Mouse (Mus musculus) left cerebral cortex, adult 18-20 months (tissue): ENCODE data around the gene Plagl1. TPM values are rescaled to one million over a fixed set of nuclear protein-coding genes. Genes with fewer than 3 reads are reported as not detected.

Experiments used
- DNase-seq, 2 experiments: peaks; one replicate each; pipeline ENCODE4 v3.0.0; 2021 to 2022; ENCODE audit warnings: low spot score in 2 of 2, mixed read lengths in 1 of 2
- total RNA-seq, 2 experiments: library from RNA; stranded (reverse); gene quantifications; 2 replicates each; pipeline ENCODE4 v1.2.3; 2021

The Plagl1 gene
- total RNA-seq, 2 experiments from 2014 or later: 12.8 to 16.4 TPM

DNA sequence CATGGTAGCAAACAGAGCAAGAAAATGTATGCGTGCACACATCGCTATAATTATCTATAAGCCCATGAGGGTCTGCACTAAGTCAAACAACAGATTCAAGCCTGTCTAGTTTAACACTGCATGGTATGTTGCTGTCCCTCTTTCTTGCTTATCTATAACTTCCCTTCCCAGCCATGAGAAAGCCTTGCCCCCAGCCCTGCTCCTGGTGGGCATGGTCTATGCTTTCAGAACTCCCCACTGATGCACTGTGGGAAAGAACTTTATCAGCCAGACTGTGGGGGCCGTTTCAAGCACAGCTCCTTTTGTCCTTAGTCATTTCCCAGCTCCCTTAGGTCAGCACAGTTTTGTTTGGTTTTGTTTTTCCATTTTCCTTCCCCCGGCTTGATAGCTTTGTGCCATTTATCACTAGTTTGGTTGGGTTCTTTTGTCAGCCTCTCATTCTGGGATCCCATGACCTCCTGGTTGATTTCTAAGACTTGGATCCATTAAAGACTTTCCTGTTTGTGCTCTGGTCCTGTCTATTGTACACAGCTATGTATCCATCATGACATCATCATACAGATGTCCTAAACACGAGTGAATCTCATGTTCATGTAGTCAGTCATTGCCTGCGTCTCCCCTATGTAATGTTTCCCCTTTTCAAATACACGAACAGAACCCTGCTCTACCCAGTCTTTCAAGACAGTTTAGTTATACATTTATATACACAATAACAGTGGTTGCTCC is 16.7 kb downstream of the Plagl1 start:
- DNase-seq: no peak

DNA sequence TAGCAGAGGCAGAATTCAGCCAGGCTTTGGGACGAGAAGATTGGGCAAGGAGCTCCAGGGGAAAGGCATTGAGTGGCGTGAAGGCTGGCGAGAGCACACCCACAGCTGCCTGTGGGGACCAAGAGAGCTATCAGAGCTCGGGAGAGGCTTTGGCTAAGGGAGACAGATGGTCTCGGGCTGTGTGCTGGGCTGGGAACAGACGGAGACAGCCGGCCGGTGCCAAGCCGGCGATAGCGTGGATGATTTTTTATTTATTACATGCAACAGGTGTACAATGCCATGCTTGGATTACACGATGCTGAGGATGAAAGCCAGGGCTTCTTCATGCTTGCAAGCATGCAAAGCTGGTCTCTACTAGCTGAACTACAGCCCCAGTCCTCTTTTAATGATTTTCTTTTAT is 22.2 kb downstream of the Plagl1 start:
- no peak for DNase-seq

DNA sequence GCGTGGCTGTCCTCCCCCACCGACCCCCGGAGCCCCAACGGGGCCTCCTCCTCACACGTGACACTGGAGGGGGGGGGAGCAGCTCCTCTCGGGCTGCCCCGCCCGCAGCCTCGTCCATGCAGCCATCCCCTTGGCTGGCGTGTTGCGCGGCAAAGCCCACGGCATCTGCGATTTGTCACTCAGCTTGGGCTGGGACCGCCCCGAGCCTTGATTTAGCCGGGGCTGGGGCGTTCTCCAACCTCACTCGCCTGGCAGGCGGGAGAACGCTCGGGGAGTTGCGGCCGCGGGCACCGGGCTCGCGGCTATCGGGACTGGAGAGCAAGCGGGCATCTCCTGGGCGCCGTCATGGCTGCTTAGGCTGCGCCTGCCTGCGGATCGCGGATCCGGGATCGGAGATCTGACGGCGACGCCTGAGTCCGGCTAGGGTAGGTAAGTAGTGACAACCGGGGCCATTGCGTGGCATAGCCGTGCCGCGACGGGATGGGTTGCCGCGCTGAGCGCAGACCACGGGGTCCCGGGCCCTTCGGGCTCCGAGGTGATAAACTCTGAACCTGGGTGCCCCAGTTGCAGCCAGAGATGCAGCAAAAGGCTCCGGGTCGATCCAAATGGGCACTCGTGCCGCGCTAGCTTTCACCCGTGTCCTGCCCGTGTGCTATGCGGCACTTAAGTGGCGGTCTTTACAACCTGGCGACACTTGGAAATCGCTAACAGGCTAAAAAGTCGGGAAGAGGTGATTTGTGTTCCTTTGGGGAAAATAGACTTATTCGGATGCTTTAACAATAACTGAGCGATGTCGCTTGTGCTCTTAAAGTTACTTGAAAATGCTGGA is 30.5 kb downstream of the Plagl1 start:
- DNase-seq: peak; percentile 65 to 75

- DNase-seq: no peak
Measured at GRCm38 (mm10) chr10:13092996-13093395, 32.7 kb downstream of the Plagl1 start.

DNA sequence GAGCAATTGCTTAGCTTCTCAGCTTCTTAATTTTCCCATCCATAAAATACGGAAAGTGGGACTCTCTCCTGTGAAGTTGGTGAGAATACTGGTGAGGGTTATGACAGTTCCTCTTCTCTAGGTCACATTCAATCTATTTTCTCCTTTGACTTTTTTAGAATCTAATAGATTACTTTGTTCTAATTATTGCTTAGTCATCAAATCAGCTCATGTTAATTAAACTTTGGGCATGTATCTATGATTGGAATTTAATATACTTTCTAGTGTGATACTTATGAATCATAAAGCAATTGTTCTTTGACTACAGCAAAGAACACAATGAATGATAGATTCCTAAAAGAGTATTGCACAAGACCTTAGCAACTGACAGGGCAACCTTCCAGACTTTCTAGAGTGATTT is 38.6 kb downstream of the Plagl1 start:
- DNase-seq: no peak

- DNase-seq: no peak
Measured at GRCm38 (mm10) chr10:13100061-13100648, 39.9 kb downstream of the Plagl1 start.

DNA sequence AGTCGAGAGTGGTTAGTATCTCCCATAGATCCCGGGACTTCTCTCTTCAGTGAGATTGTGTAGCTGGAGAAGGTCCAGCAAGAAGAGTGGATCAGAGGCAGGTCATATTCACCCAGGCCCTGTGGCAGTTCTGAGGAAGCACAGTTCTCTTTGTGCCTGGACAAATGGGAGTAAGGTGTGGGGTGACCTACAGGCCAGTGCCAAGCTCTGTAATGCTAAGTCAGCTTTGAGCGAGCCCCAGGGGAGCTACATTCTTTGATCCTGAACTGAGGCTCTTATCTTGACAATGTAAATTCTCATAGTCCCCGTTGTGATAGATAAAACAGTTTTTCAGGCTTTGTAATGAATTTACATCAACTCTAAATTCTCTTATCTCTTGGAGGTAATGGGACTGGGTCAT is 42.1 kb downstream of the Plagl1 start:
- DNase-seq: no peak

- DNase-seq: no peak
Measured at GRCm38 (mm10) chr10:13103838-13104237, 43.5 kb downstream of the Plagl1 start.

- no peak for DNase-seq
Measured at GRCm38 (mm10) chr10:13106909-13107624, 46.8 kb downstream of the Plagl1 start.

DNA sequence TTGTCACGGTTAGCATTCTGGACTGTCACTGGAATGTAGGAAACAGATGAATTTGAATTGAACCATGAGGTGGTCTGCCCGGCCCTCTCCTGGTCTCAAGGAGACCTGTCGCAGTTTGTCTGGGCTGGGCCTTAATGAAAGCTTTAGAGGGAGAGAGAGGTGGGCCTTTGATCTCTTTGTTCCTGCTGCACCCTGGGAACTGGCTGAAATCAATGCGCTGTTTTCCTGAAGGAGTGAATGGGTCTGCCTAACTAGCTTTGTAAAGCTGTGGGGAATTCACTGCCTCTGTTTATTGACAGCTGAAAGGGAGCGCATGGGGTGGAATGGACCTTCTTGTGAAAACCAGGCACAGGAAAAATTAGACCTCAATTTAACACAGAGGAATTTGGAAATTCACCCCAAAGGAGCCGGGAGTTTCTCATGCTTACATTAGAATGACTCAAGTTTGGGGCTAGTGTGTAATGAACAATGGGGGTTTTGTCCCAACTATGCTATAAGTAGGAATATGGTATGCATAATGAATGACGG is 47.8 kb downstream of the Plagl1 start:
- DNase-seq: no peak

DNA sequence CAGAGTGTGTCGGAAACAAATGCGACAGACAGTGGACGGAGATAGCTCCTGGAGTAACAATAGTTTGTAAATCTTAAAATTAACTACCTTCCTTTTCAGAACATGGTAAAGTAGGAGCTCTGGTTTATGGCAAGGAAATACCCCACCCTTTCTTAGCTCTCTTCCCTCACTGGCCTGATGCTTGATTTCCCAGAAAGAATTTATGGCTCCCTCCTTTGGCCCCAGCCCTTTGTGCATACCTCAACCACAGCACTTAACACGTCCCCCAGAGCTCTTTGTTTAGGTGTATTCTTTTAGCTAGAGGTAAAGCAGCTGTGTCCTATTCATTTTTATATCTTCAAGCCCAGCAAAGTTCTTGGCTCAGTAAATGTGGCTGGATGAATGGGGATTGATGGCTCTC is 48.5 kb downstream of the Plagl1 start:
- no peak for DNase-seq

DNA sequence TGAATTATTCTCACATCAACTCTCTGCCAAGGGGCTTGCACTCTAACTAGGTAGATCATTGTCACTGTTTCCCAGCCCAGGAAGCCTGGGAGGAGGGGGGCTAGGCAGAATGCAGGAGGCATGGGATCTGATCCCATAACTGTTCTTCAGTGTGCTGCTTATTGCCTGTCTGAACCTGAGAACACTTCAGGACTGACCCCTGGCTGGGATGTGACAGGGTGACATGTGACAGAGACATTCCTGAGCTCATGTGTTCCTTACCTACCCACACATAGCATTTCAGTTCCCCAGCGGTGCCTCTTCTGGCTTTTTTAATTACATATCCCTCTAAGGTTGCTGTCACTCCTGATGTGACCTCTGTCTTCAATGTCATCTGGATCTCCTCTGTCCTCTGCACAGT is 49.5 kb downstream of the Plagl1 start:
- DNase-seq: no peak

DNA sequence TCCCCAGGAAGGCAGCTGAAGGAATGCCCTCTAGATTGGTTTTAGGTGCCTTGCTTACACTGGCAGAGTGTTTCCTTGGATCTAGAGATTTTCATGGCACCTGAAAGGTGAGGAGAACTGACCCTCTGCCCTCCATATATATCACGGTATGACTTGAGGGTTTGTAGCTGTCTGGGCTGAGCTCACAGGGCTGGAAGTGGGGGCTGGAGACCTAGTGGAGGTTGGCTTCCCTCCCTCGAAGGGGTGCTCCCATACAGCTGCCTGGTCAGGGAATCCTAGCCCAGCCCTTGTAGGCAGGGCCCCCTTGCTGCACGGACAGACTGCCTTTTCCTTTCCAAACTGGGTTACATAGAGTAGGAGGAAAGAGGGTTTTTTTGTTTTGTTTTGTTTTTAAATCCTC is 52.5 kb downstream of the Plagl1 start:
- DNase-seq: no peak

- no peak for DNase-seq
Measured at GRCm38 (mm10) chr10:13113641-13114040, 53.3 kb downstream of the Plagl1 start.

DNA sequence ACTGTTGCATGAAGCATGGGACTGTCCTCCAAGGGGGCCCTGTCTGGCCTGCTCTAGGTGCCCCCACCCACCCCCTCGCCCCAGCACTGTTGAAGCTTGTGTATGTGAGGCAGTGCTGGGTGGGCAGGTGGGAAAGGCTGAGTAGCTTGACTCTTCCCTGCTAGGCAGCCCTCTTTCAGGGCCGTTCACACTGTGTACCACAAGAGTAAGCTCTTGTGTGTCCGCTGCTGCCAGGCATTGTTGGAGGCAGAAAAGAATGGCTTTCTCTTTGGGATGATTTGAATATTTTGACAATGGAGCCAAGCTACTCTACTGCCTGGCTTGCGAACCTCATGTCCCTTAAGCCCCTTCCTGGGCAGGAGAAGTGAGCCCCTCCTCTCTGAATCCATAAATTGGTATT is 54.7 kb downstream of the Plagl1 start:
- DNase-seq: no peak

GRCm38 (mm10) chr10:13116706-13117665 is 56.7 kb downstream of the Plagl1 start:
- DNase-seq: no peak

- DNase-seq: no peak
Measured at GRCm38 (mm10) chr10:13118024-13118769, 57.9 kb downstream of the Plagl1 start.

- DNase-seq: no peak
Measured at GRCm38 (mm10) chr10:13118770-13119102, 58.4 kb downstream of the Plagl1 start.

GRCm38 (mm10) chr10:13119300-13119699 is 59.0 kb downstream of the Plagl1 start:
- no peak for DNase-seq

- DNase-seq: no peak
Measured at GRCm38 (mm10) chr10:13125811-13126210, 65.5 kb downstream of the Plagl1 start.
